Mouse (Mus musculus): Measurements from ENCODE around the gene Sh3bgrl2.

Gene Sh3bgrl2

GRCm38 (mm10) chr9:83679626-83680025 lies 131.5 kb downstream of the Sh3bgrl2 start:
- in situ Hi-C loops (cut with MboI) = no loop called here

DNA sequence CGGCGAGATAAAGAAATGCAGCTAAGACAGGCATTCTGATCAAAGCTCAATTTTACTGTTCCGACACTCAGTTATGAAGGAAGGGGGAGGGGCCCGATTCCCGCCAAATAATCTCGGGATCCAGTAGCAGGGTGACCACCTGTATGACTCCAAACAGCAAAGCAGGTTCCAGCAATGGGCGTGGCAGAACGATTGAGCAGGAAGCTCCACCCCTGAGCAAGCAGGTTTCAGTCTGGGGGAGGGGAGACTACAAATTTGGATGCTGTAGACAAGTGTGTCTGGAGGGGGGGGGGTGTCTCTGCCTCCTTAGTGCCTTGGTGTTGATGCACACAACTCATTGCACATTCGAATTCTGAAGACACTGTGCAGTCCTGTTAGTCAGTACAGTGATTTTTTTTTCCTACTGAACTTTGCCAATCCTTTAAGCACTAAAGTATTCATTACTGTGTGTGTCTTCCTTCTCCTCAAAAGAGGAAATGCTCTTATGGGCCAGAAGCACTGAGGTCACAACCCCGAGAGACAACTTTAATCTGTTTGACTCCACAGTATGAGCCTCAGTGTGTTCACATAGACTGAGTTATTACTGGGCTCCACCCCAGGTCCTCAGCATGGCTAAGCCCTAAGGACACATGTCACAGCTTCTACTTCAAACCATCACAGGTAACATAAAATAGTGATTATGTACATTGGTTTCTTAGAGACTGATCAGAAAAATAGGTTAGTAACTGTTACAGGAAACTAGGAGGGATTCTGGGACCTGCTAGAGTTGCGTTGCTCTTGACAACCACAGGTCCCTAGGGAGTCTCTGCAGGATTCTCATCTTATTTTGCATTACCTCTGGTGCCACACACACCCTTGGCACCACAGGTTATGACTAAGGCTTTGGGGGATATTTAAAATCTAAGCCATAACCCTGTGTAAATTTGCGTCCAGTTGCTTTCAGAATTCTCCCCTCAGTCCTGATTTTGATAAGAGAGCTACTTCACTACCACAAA lies 133.8 kb downstream of the Sh3bgrl2 start:
- in situ Hi-C loops (cut with MboI) = no loop called here

GRCm38 (mm10) chr9:83686511-83687100 lies 138.5 kb downstream of the Sh3bgrl2 start:
- in situ Hi-C loops (cut with MboI) = no loop called here

- in situ Hi-C loops (cut with MboI) = no loop called here
Observed at GRCm38 (mm10) chr9:83687904-83688303, 139.8 kb downstream of the Sh3bgrl2 start.

All from mature B cell (primary cell).